Mouse (Mus musculus): ENCODE measurements around the gene Ccdc69.

DNA sequence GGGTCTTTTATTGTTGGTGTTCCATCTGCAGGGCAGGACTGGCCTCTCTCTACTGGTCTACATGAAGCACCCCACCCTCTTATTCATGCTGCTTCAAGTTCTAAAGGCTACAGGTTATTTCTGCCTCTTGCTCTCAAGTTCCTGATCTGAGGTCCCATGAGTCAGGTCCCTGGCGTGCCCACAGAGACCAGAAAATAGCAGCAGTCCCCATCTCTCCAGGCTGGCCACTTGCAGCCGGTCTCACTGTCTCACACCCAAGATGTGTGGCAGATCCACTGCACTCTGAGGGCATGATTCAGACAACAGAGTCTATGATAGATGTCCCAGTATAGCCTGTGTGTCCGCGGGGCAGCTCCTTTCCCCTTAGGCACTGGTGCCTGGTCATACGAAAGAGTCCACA, 17.1 kb downstream of the Ccdc69 start:
- no peak for TF ChIP-seq EP300 (IDR thresholded peaks at IDR 0.05; ENCODE audit: low read depth)
- no peak for TF ChIP-seq CTCF (IDR thresholded peaks at IDR 0.05; ENCODE audit: low read depth)

Data from heart, postnatal 0 days (tissue).